Mouse (Mus musculus): ENCODE data around the gene Eps15l1.

DNA sequence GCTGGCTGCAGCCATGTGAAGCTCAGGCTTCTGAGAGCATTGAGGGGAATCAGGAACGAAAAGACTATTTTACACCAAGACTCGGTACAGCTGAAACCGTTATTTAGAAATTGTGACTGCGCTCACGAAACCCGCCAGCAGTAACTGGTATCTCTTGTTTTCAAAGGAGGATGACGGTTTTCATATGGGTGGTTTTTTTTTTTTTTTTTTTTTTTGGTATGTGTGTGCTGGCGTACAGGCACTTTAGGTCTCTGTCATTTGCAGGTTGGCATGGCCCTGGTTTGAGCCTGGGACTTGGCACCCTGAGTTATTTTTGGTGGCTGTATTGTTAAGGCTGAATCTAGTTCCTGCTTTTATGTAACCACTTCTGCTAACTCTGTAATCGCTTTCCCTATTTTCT, 71.4 kb downstream of the Eps15l1 start:
- TF ChIP-seq MAX (IDR thresholded peaks at IDR 0.05; ENCODE audit: low read depth) (no peak), TCF12 (IDR thresholded peaks at IDR 0.05; ENCODE audit: insufficient read depth, poor library complexity, severe bottlenecking) (no peak), E2F4 (IDR thresholded peaks at IDR 0.05; ENCODE audit: insufficient read depth) (no peak), MYOG (IDR thresholded peaks at IDR 0.05; ENCODE audit: control insufficient read depth in 1 of 3, insufficient read depth in 1 of 3, insufficient read length in 2 of 3, low read depth in 2 of 3) (no peak), POLR2A (IDR thresholded peaks at IDR 0.05; ENCODE audit: insufficient read length, low read depth) (no peak), MYOD1 (IDR thresholded peaks at IDR 0.05; ENCODE audit: control insufficient read depth in 1 of 3, insufficient read length in 2 of 3, low read depth in 2 of 3) (no peak)
